Mouse (Mus musculus) adrenal gland, adult 8-10 months (tissue): ENCODE measurements around the gene Efna5. TPM values are rescaled to one million over a fixed set of nuclear protein-coding genes. Genes with fewer than 3 reads are reported as not detected.

Source experiments
- DNase-seq: peaks from one replicate; pipeline ENCODE4 v3.0.0; 2022
- total RNA-seq, 4 experiments: library from RNA; stranded (reverse); gene quantifications; 2 replicates each; pipeline ENCODE4 v1.2.4; 2022

Gene Efna5
- total RNA-seq, 4 experiments from 2014 or later, result 13.8 to 20.8 (median 16.9) TPM

DNA sequence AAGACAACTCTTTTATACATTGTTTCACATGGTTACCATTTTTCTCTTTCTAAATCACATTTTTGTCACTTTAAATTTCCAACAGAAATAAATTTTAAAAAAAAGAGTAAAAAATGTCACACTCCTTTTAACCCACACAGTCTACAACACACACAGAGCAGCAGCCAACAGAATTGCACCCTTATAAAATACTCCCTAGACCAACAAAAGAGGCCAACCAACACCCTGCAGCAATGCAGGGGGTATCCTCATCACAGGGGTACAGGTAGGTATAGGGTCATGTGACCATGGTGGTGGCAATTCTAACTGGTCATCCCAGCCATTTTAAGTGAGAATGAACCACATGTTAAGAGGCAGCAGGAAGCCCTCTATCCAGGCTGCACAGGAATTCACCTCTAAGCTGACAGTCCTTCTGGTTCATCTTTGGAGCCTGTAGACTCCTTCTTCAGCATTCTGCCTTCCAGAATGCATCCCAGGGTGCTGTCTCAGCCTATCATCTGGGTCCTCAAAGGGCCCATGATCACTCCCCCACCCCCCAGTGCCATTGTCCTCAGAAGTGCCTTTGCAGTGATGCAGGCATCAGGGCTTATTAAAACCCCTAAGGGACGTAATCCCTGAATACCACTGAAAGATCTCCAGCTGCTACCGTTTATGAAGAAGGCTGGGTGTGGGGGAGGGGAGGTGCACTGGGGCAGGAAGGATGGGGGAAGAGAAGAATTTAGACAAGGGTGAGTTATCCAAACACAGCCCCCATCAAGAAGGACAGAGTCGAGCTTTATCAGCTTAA, 28.1 kb downstream of the Efna5 start:
- no peak for DNase-seq

DNA sequence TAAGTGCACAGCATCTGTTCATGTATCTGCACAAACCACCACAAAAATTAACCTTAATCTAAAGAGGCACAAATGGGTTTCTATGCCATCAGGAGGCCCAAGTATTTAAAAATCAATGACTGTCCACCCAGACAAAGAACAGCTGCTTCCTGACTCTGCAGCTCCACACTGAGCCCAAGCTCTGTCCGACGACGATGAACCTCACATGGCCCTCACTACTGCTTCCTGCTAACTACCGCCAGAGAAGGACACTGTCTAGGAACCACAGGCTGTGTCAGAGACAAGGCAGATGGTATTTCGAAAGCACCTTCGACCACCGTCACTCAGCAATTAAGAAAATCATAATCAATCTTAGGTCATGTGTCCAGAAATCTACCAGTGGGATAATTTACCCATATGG, 29.8 kb downstream of the Efna5 start:
- DNase-seq, result no peak

DNA sequence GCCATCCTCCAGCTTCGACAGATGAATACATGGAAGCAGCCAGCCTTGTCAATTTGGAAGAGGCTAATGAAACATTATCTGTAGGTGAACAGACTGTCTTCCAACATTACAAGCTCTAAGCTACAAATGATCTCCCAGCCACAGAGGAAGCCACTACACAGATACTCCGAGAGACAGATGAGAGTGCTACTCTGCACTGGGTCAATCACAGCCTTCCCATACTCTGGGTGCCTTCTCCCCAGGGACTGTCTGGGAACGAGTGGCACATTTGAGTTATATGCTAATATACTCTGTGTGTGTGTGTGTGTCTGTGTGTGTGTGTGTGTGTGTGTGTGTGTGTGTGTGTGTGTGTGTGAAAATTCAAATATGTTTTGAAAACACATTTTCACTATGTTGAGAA, 30.5 kb downstream of the Efna5 start:
- no peak for DNase-seq

DNA sequence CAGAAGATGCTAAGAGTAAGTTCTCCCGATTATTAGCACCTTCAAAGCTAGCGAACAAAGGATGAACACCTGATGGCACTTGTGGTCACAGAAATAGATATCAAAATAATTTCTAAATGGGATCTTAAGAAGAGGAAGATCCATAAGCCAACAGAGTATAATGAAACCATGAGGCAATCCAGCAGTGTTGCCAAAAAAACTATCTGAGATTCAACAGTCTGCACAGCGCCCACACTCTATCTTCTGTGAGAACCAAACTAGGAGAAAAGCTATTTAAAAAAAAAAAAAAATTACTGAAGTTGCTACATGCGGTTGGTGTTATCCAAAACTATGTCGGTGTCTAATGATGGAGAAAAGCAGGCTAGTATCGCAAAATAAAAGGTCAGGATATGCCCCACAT, 31.4 kb downstream of the Efna5 start:
- no peak for DNase-seq

DNA sequence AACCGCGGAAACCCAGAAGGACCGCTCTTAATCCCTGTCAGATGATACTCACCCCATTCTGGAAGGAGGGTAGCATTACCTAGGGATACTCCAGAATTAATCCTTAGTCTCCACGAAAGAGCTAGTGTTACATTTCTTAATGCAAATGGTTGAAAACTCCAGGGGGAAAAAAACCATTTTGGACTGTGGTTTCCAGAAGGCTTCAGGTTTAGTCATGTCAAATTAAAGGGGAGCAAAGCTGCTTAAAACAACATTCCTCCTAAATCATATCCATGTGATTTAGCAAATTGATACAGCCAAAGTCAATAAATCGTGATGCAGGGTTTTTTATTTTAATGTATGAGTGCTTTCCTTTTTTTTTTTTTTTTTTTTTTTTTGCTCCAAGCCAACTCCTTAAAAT, 35.5 kb downstream of the Efna5 start:
- DNase-seq, result no peak

- DNase-seq, result no peak
Observed at GRCm38 (mm10) chr17:62844329-62844728, 36.8 kb downstream of the Efna5 start.

GRCm38 (mm10) chr17:62837336-62837735, 43.8 kb downstream of the Efna5 start:
- no peak for DNase-seq

GRCm38 (mm10) chr17:62836598-62837106, 44.5 kb downstream of the Efna5 start:
- no peak for DNase-seq

GRCm38 (mm10) chr17:62832550-62833127, 48.5 kb downstream of the Efna5 start:
- DNase-seq, result no peak

DNA sequence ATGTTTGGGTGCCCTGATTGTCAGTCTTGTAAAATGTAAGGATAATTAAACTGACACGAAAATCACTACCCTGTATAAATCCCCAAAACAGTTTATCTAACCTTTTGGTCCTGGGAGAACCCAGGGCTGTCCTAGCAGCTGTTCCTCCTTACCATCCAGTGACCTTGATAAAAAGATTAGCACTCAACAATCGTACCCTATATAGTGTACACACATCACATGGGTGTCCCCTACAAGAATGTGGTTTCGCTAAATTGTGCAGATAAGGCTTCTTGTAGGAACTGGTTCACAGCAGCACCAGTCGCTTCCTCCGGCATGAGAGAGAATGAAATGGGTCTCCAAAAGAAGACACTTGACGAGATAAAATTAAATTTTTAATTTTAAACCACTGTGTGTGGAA, 53.6 kb downstream of the Efna5 start:
- no peak for DNase-seq

GRCm38 (mm10) chr17:62821219-62821618, 59.9 kb downstream of the Efna5 start:
- DNase-seq, result no peak

GRCm38 (mm10) chr17:62819931-62820330, 61.2 kb downstream of the Efna5 start:
- no peak for DNase-seq

GRCm38 (mm10) chr17:62818821-62819220, 62.3 kb downstream of the Efna5 start:
- no peak for DNase-seq

DNA sequence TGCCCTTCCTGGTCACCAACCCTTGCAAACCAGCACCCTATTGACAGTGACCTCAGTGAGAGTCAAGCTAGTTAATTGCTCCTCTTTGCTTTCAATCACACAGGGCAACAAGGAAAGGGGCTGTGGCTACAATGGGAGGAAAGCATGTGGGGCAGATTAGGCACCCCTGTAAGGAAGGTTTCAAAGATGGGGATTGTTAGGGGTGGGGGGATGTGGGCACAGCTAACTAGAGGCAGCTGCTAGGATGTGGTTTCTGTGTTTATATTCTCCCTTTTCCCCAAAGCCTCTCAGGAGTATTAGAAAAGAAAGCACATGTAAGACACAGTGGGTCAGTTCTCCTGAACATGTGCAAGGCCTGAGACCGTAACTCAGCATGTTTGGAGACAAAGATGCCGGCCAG, 62.8 kb downstream of the Efna5 start:
- no peak for DNase-seq

GRCm38 (mm10) chr17:62816879-62817278, 64.2 kb downstream of the Efna5 start:
- no peak for DNase-seq

DNA sequence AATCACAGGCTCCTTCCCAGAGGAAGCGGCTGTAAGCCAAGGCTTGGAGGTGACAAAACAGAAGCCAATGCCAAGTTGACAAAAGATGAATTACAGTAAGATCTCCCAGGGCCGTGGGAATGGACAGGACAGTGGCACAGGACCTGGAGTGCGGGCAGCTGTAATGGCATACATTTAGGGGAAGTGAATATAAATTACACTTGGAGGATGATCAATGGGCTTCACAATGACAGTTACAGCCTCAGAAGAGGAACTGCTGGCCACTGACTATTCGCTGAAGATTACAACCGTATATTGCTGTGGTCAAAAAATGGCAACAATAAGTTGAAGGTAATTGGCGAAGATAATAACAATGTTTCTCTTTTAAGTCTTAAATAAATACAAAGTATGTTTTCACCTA, 67.7 kb downstream of the Efna5 start:
- DNase-seq, result no peak

DNA sequence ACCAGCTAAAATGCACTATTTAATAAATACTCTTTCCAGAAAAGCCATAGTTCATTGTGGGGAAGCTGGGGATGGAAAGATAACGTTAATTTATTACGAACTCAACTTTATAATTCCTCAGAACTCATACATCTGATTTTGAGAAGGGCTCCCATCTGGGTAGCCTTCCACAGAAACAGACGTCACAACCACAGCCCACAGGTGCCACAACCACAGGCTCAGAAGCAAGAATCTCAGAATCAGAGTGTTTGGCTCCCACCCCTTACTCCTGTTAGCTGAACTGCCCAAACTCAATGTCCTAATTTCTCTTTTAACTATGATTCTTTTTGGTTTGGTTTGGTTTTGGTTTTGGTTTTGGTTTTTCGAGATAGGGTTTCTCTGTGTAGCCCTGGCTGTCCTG, 73.2 kb downstream of the Efna5 start:
- no peak for DNase-seq

- no peak for DNase-seq
Observed at GRCm38 (mm10) chr17:62806646-62807045, 74.5 kb downstream of the Efna5 start.

DNA sequence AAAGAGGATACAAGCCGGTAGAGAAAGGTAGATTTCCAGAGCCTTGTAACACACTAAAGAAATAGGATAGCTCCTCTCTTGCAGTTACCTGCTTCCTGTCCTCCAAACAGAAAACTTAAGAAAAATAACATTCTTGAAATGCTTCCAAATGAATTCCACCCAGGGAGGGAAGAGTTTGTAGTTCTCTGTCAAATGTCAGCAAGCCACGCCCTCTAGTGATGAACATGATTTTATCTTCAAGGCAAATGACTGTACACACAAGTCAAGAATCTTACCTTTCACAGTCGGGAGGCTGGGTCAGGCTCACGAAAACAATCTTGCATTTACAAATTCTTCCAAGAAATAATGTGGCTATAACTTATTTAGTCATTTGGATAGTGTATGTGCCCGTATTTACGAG, 78.4 kb downstream of the Efna5 start:
- no peak for DNase-seq

DNA sequence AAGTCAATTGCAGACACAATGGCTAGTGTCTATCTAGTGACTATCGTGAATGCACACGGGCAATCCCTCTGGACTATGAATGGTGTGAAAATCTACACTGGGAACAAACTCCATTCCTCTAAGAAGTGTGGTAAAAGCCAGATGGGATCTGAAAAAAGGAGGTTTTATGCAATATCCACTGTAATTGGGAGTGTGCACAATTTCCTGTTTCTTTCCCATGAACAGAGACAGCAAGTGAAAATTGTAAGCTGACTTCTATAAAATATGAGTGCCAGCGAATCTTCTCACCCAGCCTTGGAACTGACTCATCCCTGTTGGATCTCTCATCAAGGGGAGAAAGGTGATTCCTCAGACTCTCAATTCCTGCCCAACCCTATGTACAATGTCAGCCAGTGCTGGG, 83.8 kb downstream of the Efna5 start:
- no peak for DNase-seq

GRCm38 (mm10) chr17:62789291-62790290, 91.5 kb downstream of the Efna5 start:
- no peak for DNase-seq

DNA sequence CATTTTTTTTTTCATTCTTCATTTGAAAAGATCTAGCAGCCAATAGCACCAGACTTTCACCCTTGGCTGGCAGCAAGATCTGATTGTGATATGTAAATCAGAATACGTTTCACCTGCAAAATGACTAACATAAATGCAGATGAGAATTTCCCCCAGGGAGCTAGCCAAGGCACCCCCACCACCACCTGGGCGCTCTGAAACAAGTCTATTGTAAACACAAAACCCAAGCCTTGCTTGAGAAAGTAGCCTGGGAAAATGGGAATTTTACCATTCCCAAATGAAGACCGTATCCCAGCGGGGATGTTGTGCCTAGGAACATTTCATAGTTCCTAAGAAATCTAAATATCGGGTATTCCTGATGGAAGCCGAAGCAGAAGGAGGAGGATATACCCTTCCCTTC, 92.3 kb downstream of the Efna5 start:
- DNase-seq, result no peak

- no peak for DNase-seq
Observed at GRCm38 (mm10) chr17:62787855-62788254, 93.3 kb downstream of the Efna5 start.
